Mouse (Mus musculus) kidney, embryonic 16.5 days (tissue): ENCODE measurements around the gene Sema6d. TPM values are rescaled to one million over a fixed set of nuclear protein-coding genes. Genes with fewer than 3 reads are reported as not detected.

Experiments
- ATAC-seq: fragments of 200-750 bp; cut with Nextera tagmentation; 2 replicates; pipeline ENCODE4 v1.8.0; 2017; ENCODE audit warnings: moderate TSS enrichment; ENCODE audit not compliant: low FRiP score, low TSS enrichment
- H3K27ac ChIP-seq: fragments of 300-500 bp; sonication (generic); 2 replicates; pipeline ENCODE4 v1.5.1; 2014; ENCODE audit warnings: low read length
- H3K27me3 ChIP-seq: fragments of 300-500 bp; sonication (generic); 2 replicates; pipeline ENCODE4 v1.6.1; 2014; ENCODE audit warnings: low read length, control low read depth, mixed read lengths; ENCODE audit not compliant: insufficient read depth
- H3K36me3 ChIP-seq: fragments of 300-500 bp; sonication (generic); 2 replicates; pipeline ENCODE4 v1.6.1; 2014; ENCODE audit warnings: low read length, control low read depth, mixed read lengths; ENCODE audit not compliant: insufficient read depth
- H3K4me1 ChIP-seq: fragments of 300-500 bp; sonication (generic); 2 replicates; pipeline ENCODE4 v1.6.1; 2014; ENCODE audit warnings: low read length, control low read depth, mixed read lengths; ENCODE audit not compliant: insufficient read depth
- H3K4me2 ChIP-seq: fragments of 300-500 bp; sonication (generic); replicated peaks from 2 replicates; pipeline ENCODE4 v1.6.1; 2014; ENCODE audit warnings: low read depth, low read length
- H3K4me3 ChIP-seq: fragments of 300-500 bp; sonication (generic); 2 replicates; pipeline ENCODE4 v1.5.1; 2014; ENCODE audit warnings: mild to moderate bottlenecking, low read length
- H3K9ac ChIP-seq: fragments of 300-500 bp; sonication (generic); replicated peaks from 2 replicates; pipeline ENCODE4 v1.6.1; 2014; ENCODE audit warnings: low read length
- H3K9me3 ChIP-seq: fragments of 300-500 bp; sonication (generic); 2 replicates; pipeline ENCODE4 v1.6.1; 2016; ENCODE audit warnings: low read length, control low read depth
- WGBS: fragments of 180-500 bp; shearing (Covaris S2); extraction: QIAGEN DNeasy Blood & Tissue Kit; methylation state at CpG from one replicate; pipeline ENCODE4 v1.1.7; 2014; 5-methylcytosine and 5-hydroxymethylcytosine counted together
- polyA plus RNA-seq: library from polyadenylated mRNA; unstranded; fragments of >200 nt; fragmentation: Nextera tagmentation; extraction: Ambion mirVana; gene quantifications from 2 replicates; pipeline ENCODE4 v1.2.1, GENCODE M21; 2015

Sema6d gene
- polyA plus RNA-seq, 1 experiment from 2014 or later, result 9.0 TPM

DNA sequence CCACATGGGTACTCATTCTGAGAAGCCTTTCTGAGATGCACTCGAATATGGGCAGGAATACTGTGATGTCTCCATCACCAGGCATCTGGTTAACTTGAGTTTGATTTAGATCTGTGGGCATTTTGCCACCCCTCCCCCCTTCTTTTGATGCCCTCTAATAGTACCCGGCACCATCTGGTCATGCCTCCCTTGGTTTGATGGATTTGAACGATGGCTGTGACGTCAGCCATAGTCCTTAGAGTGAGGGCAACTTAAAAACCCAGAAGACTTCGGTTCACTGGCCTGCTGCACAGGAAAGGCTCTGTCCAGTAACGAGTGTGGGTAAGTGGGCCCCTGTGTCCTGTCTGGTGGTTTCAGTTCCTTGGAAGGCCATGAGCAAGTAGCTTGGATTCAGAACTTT is 522.5 kb downstream of the Sema6d start:
- no peak for ATAC-seq
- Histone ChIP-seq H3K36me3 (no peaks in the 10 kb centered on the region), H3K9me3 (no peaks in the 10 kb centered on the region), H3K4me3 (peak overlapping the region; percentile 82), H3K27ac (no peak overlapping the region), H3K4me1 (peaks cover 47% of the 10 kb centered on the region), H3K27me3 (no peaks in the 10 kb centered on the region), H3K4me2 (peak overlapping the region; percentile 89), H3K9ac (peak overlapping the region; percentile 8)
- WGBS, result 20% methylated on average over 6 of the region's 6 CpGs

DNA sequence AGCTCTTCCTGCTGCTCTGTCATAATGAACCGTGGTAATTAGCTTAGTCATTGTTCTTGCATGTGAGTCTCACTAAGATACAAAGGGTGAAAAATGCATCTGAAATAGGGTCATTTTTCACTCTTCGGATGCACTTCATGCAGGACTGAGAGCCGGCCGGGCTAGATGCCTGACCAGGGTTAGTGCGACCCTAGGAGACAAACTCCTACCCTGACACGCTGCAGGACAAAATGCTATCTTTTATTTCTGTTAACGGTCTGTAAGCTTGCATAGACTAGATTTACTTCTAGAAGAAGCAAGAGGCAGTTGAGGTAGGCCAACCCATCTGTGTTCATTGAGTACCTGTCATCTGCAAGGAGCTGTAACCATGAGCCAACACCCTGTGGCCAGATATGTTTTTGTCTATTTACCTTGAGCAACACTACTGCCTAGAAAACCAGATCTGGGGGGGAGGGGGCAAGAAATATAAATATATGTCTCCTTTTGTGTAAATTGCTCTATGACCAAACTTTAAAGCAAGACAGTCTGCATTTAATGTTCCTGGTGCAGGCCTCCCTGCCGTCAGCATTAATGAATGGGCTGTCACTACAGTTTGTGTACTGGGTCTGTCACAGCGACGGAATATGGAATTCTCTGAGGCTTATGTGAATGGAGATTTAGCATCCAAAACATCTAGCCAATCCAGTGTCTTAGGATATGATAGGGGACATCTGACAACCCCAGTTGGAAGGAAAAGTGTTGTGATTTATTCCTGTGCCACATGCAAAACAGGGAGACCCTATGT is 523.1 kb downstream of the Sema6d start:
- Histone ChIP-seq H3K9ac (peak overlapping the region; percentile 8), H3K27ac (no peak overlapping the region), H3K4me2 (peak overlapping the region; percentile 89), H3K4me1 (peaks cover 53% of the 10 kb centered on the region), H3K9me3 (no peaks in the 10 kb centered on the region), H3K36me3 (no peaks in the 10 kb centered on the region), H3K27me3 (no peaks in the 10 kb centered on the region), H3K4me3 (peak overlapping the region; percentile 82)
- ATAC-seq, result no peak
- 62% methylated on average over 10 of the region's 10 CpGs for WGBS

DNA sequence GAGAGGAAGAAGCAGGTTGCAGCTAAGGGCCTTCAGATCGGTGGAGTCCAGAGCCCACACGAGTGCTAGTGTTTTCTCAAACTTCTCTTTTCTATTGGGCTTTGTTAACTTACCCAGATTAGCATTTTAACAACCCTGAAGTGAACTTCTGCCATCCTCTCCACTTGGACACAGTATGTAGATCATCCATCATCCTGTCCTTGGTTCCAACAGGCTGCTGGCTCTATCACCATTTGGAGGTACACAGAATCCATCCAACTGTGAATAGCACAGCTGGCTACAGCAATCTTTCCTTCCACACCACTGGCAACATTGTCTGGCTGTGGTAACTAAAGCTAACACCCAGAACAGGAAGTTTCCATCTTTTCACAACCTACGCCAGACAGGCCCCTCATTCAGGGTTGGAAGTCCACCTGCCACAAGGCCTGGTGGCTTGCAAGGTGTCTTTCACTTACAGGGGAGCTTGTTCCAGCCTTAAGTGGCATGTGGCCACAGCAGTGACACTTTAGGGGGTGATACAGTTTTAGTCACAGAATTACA is 524.0 kb downstream of the Sema6d start:
- no peaks in the 10 kb centered on the region for H3K9me3 ChIP-seq
- no peaks in the 10 kb centered on the region for H3K27me3 ChIP-seq
- H3K27ac ChIP-seq, result no peak overlapping the region
- H3K4me3 ChIP-seq, result peak overlapping the region; percentile 82; the same call in 1 of the 2 replicates
- peaks cover 60% of the 10 kb centered on the region for H3K4me1 ChIP-seq
- no peaks in the 10 kb centered on the region for H3K36me3 ChIP-seq
- H3K4me2 ChIP-seq, result peak overlapping the region; percentile 89
- WGBS, result 38% methylated on average over 3 of the region's 3 CpGs
- no peak for ATAC-seq
- H3K9ac ChIP-seq, result no peak overlapping the region

DNA sequence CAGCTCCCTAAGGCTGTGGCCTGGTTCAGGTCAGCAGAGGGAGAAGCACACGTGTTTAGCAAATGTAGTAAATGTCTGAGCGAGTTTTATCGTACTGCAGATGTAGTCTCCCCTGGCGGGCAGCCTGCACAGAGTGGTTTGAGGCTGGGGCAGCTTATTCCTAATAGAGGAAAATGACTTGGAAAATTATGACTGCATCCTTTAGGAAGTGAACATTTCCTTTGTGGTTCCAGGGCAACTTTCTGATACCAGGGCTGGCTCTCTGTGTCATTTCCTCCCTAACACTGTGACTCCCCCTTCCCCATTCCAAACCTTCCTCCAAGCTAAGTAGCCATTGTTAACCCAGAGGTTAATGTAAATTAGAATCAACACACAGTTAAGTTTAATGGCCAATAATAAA is 527.0 kb downstream of the Sema6d start:
- peak; percentile 39; the same call in 1 of the 2 replicates for ATAC-seq
- Histone ChIP-seq H3K27me3 (no peaks in the 10 kb centered on the region), H3K36me3 (no peaks in the 10 kb centered on the region), H3K4me3 (no peak overlapping the region), H3K27ac (no peak overlapping the region), H3K4me2 (peak overlapping the region; percentile 1; the same call in 1 of the 2 replicates), H3K9me3 (no peaks in the 10 kb centered on the region), H3K4me1 (peaks cover 58% of the 10 kb centered on the region), H3K9ac (no peak overlapping the region)
- WGBS, result 44% methylated on average over 4 of the region's 4 CpGs

DNA sequence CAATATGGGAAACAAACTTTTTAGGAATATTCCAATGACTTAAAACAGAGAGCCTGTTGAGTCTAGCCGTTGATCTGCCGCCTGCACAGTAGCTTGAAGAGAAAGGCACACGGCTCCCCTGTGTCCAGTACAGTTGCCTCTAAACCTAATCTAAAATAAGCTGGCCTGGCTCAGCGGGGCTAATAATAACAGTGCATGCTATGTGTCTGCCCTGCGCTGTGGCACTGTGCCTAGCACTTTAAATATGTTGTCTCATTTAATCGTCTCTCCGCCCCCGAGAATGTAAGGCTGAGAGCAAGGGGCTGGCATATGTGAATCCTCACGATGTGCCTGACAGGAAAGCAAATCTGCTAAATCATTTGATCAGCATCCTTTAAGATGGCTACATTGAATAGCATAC is 527.7 kb downstream of the Sema6d start:
- H3K9ac ChIP-seq, result no peak overlapping the region
- H3K4me2 ChIP-seq, result 0 out of 2 replicates have a peak overlapping the region, but pooled peaks have one; percentile 1

DNA sequence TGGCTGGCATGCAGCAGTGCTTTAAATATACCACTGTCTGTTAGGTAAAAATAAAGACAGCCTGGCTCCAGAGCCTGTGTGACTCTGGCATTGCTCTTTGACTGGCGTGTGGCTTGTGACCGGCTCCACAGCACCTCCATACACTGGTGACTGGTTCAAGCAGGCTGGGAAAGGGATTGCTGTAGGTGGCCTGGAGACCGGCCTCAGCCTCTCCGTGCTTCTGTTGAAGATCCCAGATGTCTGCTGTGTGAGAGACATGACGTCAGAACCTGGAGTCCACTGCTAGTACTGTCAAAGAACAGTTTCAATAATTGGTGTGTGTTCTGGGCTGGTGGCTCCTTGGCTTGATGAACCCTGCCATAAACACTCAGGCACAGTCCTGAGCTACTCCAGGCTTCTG is 528.3 kb downstream of the Sema6d start:
- WGBS, result 82% methylated on average over 5 of the region's 5 CpGs
- Histone ChIP-seq H3K27ac (no peak overlapping the region), H3K4me3 (no peak overlapping the region), H3K9ac (no peak overlapping the region), H3K36me3 (no peaks in the 10 kb centered on the region), H3K9me3 (no peaks in the 10 kb centered on the region), H3K27me3 (no peaks in the 10 kb centered on the region), H3K4me1 (peaks cover 49% of the 10 kb centered on the region), H3K4me2 (no peak overlapping the region)
- no peak; the same call in 1 of the 2 replicates for ATAC-seq

More for the DNA sequence above, 527.7 kb downstream of the Sema6d start:
- no peak overlapping the region for H3K4me3 ChIP-seq
- peaks cover 52% of the 10 kb centered on the region for H3K4me1 ChIP-seq
- H3K27me3 ChIP-seq, result no peaks in the 10 kb centered on the region
- H3K9me3 ChIP-seq, result no peaks in the 10 kb centered on the region
- H3K36me3 ChIP-seq, result no peaks in the 10 kb centered on the region
- ATAC-seq, result no peak
- WGBS, result 59% methylated on average over 9 of the region's 9 CpGs
- H3K27ac ChIP-seq, result no peak overlapping the region

DNA sequence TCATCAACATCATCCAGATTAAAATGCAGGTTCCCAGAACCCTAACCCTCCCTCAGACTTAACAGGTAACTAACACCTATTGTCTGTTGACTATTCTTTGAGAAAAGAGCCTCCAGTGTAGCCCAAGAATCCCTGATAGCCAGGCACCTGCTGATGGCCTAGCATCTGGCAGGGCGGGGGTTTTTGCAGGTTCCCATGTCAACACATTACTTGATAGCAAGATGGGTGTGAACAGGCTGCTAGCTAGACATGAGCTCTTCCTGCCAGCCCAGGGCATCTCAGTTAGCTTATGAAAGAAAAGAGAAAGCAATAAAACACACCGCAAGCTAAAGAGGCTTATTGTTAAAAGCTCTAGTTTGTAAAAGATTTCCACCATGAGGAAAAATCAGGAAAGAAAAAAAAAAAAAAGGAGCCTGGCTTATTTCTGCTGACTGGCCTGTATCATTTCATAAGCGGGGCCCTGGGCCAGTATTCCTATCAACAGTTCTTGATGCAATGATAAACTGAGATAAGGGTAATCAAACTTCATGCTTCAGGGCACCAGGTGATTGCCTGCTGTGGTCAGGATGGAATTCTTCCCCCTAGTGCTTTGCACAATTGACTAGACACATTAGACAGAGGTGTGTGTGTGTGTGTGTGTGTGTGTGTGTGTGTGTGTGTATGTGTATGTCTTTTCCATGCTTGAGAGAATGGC is 528.9 kb downstream of the Sema6d start:
- Histone ChIP-seq H3K9ac (no peak overlapping the region), H3K4me1 (peaks cover 46% of the 10 kb centered on the region), H3K27me3 (no peaks in the 10 kb centered on the region), H3K27ac (no peak overlapping the region), H3K9me3 (no peaks in the 10 kb centered on the region), H3K36me3 (no peaks in the 10 kb centered on the region), H3K4me2 (no peak overlapping the region), H3K4me3 (no peak overlapping the region)
- no peak for ATAC-seq
- 82% methylated on average over 3 of the region's 3 CpGs for WGBS

DNA sequence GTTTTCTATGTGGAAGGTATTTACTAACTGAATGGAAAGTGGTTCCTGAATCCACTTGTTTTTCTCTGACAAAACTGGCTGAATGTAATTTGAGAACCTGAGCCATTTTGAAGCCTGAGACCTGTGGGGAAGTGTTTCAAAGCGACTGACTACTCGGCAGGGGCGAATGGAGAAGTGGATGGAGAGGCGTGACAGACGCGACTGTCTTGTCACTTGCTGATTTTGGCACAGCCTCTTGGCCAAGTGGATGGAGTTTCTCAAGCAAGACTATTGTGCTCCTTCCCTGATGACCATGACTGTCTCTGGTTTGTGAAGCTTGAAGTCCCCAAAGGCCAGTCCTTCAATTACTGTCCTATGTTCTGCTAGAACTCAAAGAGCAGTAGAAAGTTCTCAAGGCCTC is 530.7 kb downstream of the Sema6d start:
- Histone ChIP-seq H3K27ac (no peak overlapping the region), H3K9me3 (no peaks in the 10 kb centered on the region), H3K27me3 (no peaks in the 10 kb centered on the region), H3K4me3 (no peak overlapping the region), H3K9ac (no peak overlapping the region), H3K4me1 (peaks cover 46% of the 10 kb centered on the region), H3K4me2 (no peak overlapping the region), H3K36me3 (no peaks in the 10 kb centered on the region)
- 45% methylated on average over 6 of the region's 6 CpGs for WGBS
- no peak for ATAC-seq

DNA sequence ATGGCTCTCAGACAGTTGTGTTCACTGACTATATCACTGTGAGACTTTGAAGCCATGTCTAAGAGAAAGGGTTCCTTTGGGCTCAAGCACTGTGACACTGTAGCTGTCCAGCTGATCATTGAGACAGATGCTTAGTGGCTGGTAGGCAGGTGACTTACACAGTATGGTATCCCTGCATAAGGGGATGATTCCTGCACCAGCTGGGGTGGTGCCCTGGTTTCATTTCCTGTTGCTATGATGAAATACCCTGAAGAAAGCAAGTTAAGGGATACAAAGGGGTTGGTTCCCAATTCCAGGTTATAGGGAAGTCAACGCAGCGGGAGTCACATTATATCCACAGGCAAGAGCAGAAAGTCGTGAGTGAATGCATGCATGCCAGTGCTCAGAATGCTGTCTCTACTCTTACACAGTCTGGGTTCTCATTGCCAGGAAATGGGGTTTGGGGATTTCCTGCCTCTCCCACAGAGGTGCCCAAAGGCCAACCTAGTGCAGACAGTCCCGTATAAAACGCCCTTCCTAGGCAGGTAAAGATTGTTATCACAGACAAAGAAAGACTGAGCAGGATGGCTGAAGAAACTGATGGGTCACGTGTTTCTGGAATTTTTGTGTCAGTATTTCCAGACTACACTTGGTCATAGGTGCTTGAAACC is 532.3 kb downstream of the Sema6d start:
- no peak overlapping the region for H3K27ac ChIP-seq
- H3K4me3 ChIP-seq, result no peak overlapping the region
- H3K4me1 ChIP-seq, result peaks cover 37% of the 10 kb centered on the region
- H3K4me2 ChIP-seq, result no peak overlapping the region
- WGBS, result 67% methylated on average over 6 of the region's 6 CpGs
- no peaks in the 10 kb centered on the region for H3K27me3 ChIP-seq
- no peak overlapping the region for H3K9ac ChIP-seq
- ATAC-seq, result no peak
- no peaks in the 10 kb centered on the region for H3K9me3 ChIP-seq
- no peaks in the 10 kb centered on the region for H3K36me3 ChIP-seq
